Mouse (Mus musculus) heart, embryonic 16.5 days (tissue): ENCODE measurements around the gene Rsph3b. TPM values are rescaled to one million over a fixed set of nuclear protein-coding genes. Genes with fewer than 3 reads are reported as not detected.

ENCODE experiments used
- ATAC-seq: fragments of 200-750 bp; cut with Nextera tagmentation; replicated peaks from 2 replicates; pipeline ENCODE4 v1.8.0; 2017; ENCODE audit warnings: moderate number of reproducible peaks; ENCODE audit not compliant: insufficient read depth, low FRiP score; ENCODE audit errors: extremely low read depth
- H3K27ac ChIP-seq: fragments of 300-500 bp; sonication (generic); 2 replicates; pipeline ENCODE4 v1.5.1; 2014; ENCODE audit warnings: mild to moderate bottlenecking, low read length, control low read depth, moderate library complexity
- H3K27me3 ChIP-seq: fragments of 300-500 bp; sonication (generic); 2 replicates; pipeline ENCODE4 v1.6.1; 2014; ENCODE audit warnings: low read length, mixed read lengths; ENCODE audit not compliant: control insufficient read depth, insufficient read depth
- H3K36me3 ChIP-seq: fragments of 300-500 bp; sonication (generic); 2 replicates; pipeline ENCODE4 v1.6.1; 2014; ENCODE audit not compliant: control insufficient read depth, insufficient read depth
- H3K4me1 ChIP-seq: fragments of 300-500 bp; sonication (generic); 2 replicates; pipeline ENCODE4 v1.6.1; 2014; ENCODE audit warnings: low read length, mixed read lengths; ENCODE audit not compliant: control insufficient read depth, insufficient read depth
- H3K4me2 ChIP-seq: fragments of 300-500 bp; sonication (generic); 2 replicates; pipeline ENCODE4 v1.6.1; 2014; ENCODE audit warnings: low read depth, mild to moderate bottlenecking, control low read depth, low read length
- H3K4me3 ChIP-seq: fragments of 300-500 bp; sonication (generic); 2 replicates; pipeline ENCODE4 v1.5.1; 2014; ENCODE audit warnings: mild to moderate bottlenecking, control low read depth, low read length
- H3K9ac ChIP-seq: fragments of 300-500 bp; sonication (generic); 2 replicates; pipeline ENCODE4 v1.6.1; 2014; ENCODE audit warnings: low read length, control low read depth
- H3K9me3 ChIP-seq: fragments of 300-500 bp; sonication (generic); replicated peaks from 2 replicates; pipeline ENCODE4 v1.6.1; 2016; ENCODE audit warnings: low read length; ENCODE audit not compliant: control insufficient read depth
- WGBS: fragments of 180-500 bp; shearing (Covaris S2); extraction: QIAGEN DNeasy Blood & Tissue Kit; methylation state at CpG from one replicate; pipeline ENCODE4 v1.1.7; 2014; 5-methylcytosine and 5-hydroxymethylcytosine counted together
- polyA plus RNA-seq: library from polyadenylated mRNA; unstranded; fragments of >200 nt; fragmentation: Nextera tagmentation; extraction: Ambion mirVana; gene quantifications from 2 replicates; pipeline ENCODE4 v1.2.1, GENCODE M21; 2015

The Rsph3b gene
- polyA plus RNA-seq, 1 experiment from 2014 or later, result 96.3 TPM

GRCm38 (mm10) chr17:6884531-6884930 is 64.0 kb downstream of the Rsph3b start:
- no peak for ATAC-seq
- H3K36me3 ChIP-seq, result no peaks in the 10 kb centered on the region
- WGBS, result 95% methylated on average over 1 of the region's 1 CpGs
- H3K27ac ChIP-seq, result no peak overlapping the region
- no peak overlapping the region for H3K4me2 ChIP-seq
- no peaks in the 10 kb centered on the region for H3K4me1 ChIP-seq
- H3K9ac ChIP-seq, result no peak overlapping the region
- H3K9me3 ChIP-seq, result no peaks in the 10 kb centered on the region
- H3K4me3 ChIP-seq, result no peak overlapping the region
- H3K27me3 ChIP-seq, result no peaks in the 10 kb centered on the region

DNA sequence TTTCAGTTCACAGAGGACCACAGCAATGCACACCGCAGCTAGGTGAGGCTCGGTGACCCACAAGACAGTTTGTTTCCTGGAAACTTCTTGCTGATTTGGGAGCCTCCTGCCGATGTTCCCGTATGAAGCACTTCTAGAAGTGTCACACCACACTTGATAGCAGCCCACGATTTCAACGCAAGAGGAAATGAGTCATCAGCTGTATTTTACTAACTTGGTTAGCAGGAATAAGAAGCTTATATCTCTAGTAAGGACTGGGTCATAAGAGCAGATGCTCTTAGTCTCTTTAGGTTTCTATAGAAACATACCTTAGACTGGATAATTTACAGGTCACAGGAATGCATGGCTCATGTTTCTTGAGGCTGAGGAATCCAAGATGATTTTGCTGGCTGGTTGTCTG is 67.2 kb downstream of the Rsph3b start:
- H3K27ac ChIP-seq, result no peak overlapping the region
- no peaks in the 10 kb centered on the region for H3K9me3 ChIP-seq
- no peaks in the 10 kb centered on the region for H3K36me3 ChIP-seq
- no peak for ATAC-seq
- H3K4me2 ChIP-seq, result no peak overlapping the region
- WGBS, result 56% methylated on average over 6 of the region's 6 CpGs
- no peak overlapping the region for H3K9ac ChIP-seq
- H3K27me3 ChIP-seq, result no peaks in the 10 kb centered on the region
- H3K4me1 ChIP-seq, result no peaks in the 10 kb centered on the region
- H3K4me3 ChIP-seq, result no peak overlapping the region

- WGBS, result 89% methylated on average over 2 of the region's 2 CpGs
- no peak for ATAC-seq
- no peaks in the 10 kb centered on the region for H3K4me1 ChIP-seq
- no peak overlapping the region for H3K4me3 ChIP-seq
- no peak overlapping the region for H3K9ac ChIP-seq
- H3K36me3 ChIP-seq, result no peaks in the 10 kb centered on the region
- H3K27ac ChIP-seq, result no peak overlapping the region
- H3K27me3 ChIP-seq, result no peaks in the 10 kb centered on the region
- H3K9me3 ChIP-seq, result peaks cover 7% of the 10 kb centered on the region
- no peak overlapping the region for H3K4me2 ChIP-seq
Measured at GRCm38 (mm10) chr17:6871421-6871820, 77.1 kb downstream of the Rsph3b start.

DNA sequence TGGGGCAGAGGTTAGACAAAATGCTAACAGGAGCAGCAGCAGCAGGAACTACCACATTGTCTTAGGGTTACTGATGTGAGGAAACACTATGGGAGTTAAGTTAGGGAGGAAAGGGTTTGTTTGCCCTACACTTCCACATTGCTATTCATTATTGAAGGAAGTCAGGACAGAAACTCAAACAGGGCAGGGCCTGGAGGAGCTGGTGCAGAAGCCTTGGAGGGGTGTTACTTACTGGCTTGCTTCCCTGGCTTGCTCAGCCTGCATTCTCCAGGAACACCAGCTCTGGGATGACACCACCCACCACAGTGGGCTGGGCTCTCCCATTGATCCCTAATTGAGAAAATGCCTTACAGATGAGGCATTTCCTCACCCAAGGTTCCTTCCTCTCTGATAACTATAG is 79.7 kb downstream of the Rsph3b start:
- ATAC-seq, result no peak; the same call in 1 of the 2 replicates
- Histone ChIP-seq H3K4me2 (no peak overlapping the region), H3K4me1 (no peaks in the 10 kb centered on the region), H3K36me3 (no peaks in the 10 kb centered on the region), H3K9ac (no peak overlapping the region), H3K9me3 (peaks cover 5% of the 10 kb centered on the region), H3K27me3 (peaks cover 3% of the 10 kb centered on the region), H3K27ac (no peak overlapping the region), H3K4me3 (no peak overlapping the region)

DNA sequence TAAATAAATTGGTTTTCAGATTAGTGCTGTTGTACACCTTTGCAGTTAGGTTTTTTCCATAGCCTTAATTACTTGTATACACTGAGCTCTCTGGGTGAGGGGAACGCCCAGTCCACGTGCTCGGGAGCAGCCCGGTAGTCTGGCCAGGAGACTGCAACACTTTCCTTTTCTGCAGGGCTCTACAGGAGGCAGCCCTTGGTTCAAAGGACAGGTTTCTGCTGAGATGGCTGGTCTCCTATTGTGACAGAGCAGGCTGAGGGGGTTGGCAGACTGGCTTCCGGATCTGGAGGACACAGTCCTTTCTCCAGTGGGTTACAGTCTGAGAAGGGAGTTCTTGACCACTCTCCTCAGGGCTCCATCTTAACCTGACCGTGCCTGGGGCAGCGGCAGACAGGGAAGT is 80.7 kb downstream of the Rsph3b start:
- H3K27ac ChIP-seq, result no peak overlapping the region
- H3K9ac ChIP-seq, result no peak overlapping the region
- no peaks in the 10 kb centered on the region for H3K36me3 ChIP-seq
- H3K4me3 ChIP-seq, result no peak overlapping the region
- no peaks in the 10 kb centered on the region for H3K4me1 ChIP-seq
- no peak for ATAC-seq
- WGBS, result 15% methylated on average over 7 of the region's 7 CpGs
- H3K27me3 ChIP-seq, result peaks cover 3% of the 10 kb centered on the region
- H3K4me2 ChIP-seq, result peak overlapping the region; percentile 5; the same call in 1 of the 2 replicates
- no peaks in the 10 kb centered on the region for H3K9me3 ChIP-seq

DNA sequence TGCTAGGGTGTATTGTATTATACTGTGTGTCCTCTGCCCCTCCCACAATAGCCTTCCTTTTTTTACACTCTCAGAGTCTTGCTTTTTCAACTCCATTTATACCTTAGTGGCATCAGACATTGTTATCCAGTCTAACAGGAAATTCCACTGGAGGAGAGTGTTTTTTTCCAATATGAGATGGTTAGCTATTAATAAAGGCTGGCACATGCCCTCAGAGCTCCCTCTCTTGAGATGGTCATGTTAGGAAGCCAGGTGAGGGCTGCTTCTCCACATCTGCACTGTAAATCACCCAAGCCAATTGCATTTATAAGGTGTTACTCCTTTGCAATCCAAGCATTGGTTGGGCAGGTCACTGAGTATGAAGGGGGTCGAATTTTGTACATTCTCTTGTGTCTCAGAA is 81.9 kb downstream of the Rsph3b start:
- WGBS, result 54% methylated on average over 1 of the region's 1 CpGs
- Histone ChIP-seq H3K9me3 (no peaks in the 10 kb centered on the region), H3K4me1 (no peaks in the 10 kb centered on the region), H3K27me3 (peaks cover 3% of the 10 kb centered on the region), H3K27ac (no peak overlapping the region), H3K4me3 (no peak overlapping the region), H3K36me3 (no peaks in the 10 kb centered on the region), H3K9ac (no peak overlapping the region), H3K4me2 (no peak overlapping the region)
- no peak for ATAC-seq

DNA sequence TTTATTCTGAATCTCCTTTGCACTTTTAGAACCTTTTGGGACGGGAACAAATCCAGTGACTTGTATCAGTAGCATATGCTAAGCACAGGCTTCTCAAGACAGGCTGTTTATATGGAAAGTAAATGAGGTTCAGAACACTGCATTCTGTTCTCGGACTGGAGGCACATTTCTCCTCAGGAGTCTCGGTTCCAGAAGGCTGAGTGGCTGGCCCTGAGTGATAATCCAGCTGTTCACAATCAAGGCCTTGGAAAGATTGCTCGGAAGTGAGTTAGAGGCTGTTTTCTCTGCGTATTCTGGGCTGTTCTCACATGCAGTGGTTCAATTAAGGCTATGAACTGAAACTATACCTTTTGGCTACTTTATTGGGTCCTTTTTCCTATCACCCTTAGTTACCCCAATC is 82.9 kb downstream of the Rsph3b start:
- 70% methylated on average over 5 of the region's 5 CpGs for WGBS
- Histone ChIP-seq H3K4me1 (no peaks in the 10 kb centered on the region; the same call in 1 of the 2 replicates), H3K36me3 (no peaks in the 10 kb centered on the region), H3K4me3 (no peak overlapping the region), H3K9me3 (no peaks in the 10 kb centered on the region), H3K27me3 (peaks cover 4% of the 10 kb centered on the region), H3K27ac (no peak overlapping the region), H3K4me2 (no peak overlapping the region), H3K9ac (no peak overlapping the region)
- no peak for ATAC-seq

GRCm38 (mm10) chr17:6864869-6865268 is 83.6 kb downstream of the Rsph3b start:
- no peaks in the 10 kb centered on the region; the same call in 1 of the 2 replicates for H3K4me1 ChIP-seq
- H3K36me3 ChIP-seq, result no peaks in the 10 kb centered on the region
- no peak overlapping the region for H3K4me3 ChIP-seq
- no peaks in the 10 kb centered on the region for H3K9me3 ChIP-seq
- no peak overlapping the region for H3K9ac ChIP-seq
- no peak for ATAC-seq
- peaks cover 10% of the 10 kb centered on the region for H3K27me3 ChIP-seq
- 33% methylated on average over 13 of the region's 13 CpGs for WGBS
- H3K4me2 ChIP-seq, result no peak overlapping the region
- no peak overlapping the region for H3K27ac ChIP-seq

DNA sequence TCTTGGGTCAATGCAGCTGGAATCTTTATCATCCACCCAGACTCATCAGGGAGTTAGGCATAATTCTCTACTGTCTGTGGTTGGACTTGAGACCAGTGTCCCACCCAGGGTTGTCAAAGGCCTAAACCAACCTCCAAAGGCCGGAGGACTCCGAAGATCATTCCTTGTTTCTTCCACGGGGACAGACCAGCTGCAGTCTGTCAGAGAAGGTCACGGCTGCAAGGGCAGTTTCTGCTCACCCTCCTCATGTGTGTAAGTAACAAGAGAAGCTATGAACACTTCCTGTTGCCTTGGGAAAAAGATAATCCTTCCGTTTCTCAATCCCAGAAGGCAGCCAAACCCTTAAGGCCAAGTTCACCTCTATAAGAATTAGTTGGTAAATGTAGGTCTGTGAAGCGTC is 85.0 kb downstream of the Rsph3b start:
- Histone ChIP-seq H3K4me1 (no peaks in the 10 kb centered on the region; the same call in 1 of the 2 replicates), H3K4me2 (no peak overlapping the region), H3K27me3 (peaks cover 10% of the 10 kb centered on the region), H3K9me3 (no peaks in the 10 kb centered on the region), H3K9ac (no peak overlapping the region), H3K27ac (no peak overlapping the region), H3K4me3 (no peak overlapping the region), H3K36me3 (no peaks in the 10 kb centered on the region)
- ATAC-seq, result no peak
- 62% methylated on average over 6 of the region's 6 CpGs for WGBS
